Mouse (Mus musculus) thymus, postnatal 0 days (tissue): ENCODE measurements around the gene Fbln2. TPM values are rescaled to one million over a fixed set of nuclear protein-coding genes. Genes with fewer than 3 reads are reported as not detected.

Experiments used
- DNase-seq: peaks from one replicate; pipeline ENCODE4 v3.0.0-alpha.2; 2015; ENCODE audit warnings: low spot score
- polyA plus RNA-seq: library from polyadenylated mRNA; unstranded; fragments of >200 nt; fragmentation: Nextera tagmentation; extraction: Ambion mirVana; gene quantifications from 2 replicates; pipeline ENCODE4 v1.2.1, GENCODE M21; 2015

Fbln2 gene
- polyA plus RNA-seq, 1 experiment from 2014 or later = 117 TPM

DNA sequence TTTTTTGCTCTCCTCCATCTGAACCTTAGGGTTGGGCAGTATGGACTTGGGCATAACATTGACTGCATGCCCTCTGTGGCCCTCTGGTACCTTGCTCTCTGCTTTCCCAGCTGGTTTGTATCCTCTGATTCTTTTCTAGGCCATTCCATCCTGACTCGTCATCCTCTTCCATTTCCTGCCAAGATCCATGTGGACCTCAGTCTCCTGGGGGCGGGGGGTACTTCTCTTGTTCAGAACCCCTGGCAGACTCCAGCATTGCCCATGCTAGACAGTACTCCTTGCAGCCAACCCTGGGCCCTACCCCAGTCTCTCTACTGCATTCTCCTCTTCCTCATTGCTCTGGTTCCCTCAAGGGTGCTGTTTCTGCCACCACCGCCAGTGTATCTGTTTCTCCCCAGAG is 19.8 kb upstream of the Fbln2 start:
- DNase-seq = no peak

DNA sequence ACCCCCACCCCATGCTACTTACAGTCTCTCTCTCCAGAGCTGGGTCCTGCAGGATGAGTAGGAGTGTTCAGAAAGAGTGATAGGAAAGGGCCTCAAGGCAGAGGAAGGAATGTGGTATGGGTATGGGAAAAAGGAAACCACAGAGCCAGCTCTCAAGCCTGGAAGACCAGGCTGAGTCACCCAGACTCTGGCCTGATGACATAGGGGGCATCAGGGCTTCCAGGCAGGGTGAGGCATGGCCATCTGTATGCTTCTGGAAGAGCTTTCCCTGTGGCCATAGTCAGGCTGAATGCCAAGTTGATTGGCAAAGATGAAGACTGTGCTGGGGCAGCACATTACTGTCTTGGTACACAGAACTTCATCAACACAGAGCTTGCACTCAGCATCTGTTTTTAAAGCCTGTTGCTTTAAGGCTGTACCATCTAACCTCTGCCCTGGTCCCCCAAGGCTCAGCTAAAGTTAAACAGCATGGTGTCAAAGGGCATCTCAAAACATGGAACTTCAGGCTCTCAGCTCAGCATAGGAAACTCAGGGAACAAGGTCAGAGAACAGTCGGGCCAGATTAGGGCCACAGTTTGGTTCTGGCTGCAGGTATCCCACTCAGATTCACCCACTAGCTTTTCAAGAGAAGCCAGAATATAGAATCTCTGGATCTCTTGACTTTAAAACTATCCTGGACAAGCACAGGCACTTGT is 19.3 kb upstream of the Fbln2 start:
- no peak for DNase-seq

DNA sequence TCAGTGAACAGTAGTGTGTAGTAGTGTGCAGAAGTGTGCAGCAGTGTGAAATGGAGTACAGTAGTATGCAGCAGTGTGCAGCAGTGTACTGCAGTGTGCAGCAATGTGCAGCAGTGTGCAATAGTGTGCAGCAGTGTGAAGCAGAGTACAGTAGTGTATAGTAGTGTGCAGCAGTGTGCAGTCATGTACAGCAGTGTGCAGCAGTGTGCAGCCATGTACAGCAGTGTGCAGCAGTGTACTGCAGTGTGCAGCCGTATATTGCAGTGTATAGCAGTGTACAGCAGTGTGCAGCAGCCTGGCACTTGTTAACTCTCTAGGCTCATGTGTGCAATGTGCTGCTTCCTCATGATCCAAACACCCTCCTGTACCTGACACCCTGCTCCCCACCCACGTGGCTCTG is 13.8 kb upstream of the Fbln2 start:
- DNase-seq = no peak

DNA sequence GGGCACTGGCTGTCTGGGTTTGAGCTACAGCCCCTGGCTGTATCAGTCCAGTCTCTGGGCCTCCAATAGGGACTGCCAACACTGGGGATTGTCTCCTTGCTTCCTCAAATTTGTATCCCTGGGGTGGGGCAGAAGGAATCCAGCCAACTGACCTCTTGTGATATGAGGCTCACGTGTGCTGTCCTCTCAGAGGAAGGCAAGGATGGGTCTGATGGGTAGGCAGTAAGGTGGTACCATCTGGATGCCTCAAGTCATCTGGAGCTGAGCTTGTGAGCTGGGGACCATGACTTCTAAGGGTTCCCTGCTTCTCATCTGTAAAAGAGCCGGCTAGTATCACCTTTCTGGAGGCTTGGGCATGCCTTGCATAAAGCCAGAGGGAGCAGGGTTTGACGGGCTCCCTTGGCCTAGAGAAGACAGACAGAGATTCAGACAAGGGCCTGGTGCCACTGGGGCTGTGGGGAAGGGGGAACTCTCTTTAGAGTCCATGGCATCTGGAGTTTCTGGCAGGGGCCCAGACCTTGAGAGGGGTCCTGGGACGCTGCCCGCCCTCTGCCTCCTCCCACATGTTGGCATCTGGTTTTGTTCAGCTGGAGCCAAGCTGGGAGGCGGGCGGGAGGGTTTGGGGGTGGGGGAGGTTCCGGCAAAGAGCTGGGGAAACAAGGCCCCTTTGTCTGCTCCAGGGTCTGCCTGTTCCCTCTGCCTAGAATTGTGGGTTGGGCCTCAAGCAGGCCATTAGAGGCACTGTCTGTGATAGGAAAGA is 11.6 kb upstream of the Fbln2 start:
- no peak for DNase-seq

DNA sequence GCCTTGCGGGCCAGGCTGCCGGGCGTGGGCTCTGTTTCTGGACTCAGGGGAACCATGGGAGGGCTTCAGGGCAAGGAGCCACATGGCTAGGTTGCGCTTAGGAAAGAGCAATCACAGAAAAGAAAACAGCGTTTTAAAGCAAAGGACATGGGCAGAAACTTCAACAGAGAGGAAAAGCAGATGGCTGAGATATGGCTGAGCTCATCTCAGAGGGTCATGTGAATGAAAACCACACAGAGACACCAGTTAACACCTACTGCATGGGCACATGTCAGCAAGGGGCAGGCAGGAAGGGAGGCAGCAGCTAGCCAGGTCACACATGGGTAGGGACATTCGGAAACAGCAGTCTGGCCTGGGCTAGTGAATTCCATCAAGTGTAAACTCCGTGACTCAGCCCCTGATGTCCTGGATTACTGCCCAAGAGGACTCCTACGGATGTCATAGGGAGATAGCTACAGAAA is 10.3 kb upstream of the Fbln2 start:
- DNase-seq = no peak

DNA sequence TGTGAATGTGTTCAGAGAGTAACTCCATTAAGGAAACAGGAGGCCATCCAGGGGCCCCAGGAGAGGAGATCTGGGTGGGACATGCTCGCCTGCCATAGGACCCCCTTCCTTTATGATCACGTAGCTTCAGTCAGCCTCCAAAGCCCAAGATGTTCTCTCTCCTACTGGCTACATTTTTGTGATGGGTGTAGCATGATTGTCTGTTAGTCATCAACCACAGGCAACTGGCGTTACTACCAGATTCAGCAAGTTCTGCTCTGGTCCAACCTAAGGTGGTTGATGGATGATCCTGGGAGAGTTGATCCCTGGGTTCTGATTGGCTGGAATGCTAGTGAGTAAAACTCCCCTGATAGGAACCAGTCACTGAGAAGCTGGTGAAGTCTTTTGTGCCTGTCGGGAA is 9.7 kb upstream of the Fbln2 start:
- DNase-seq = no peak

DNA sequence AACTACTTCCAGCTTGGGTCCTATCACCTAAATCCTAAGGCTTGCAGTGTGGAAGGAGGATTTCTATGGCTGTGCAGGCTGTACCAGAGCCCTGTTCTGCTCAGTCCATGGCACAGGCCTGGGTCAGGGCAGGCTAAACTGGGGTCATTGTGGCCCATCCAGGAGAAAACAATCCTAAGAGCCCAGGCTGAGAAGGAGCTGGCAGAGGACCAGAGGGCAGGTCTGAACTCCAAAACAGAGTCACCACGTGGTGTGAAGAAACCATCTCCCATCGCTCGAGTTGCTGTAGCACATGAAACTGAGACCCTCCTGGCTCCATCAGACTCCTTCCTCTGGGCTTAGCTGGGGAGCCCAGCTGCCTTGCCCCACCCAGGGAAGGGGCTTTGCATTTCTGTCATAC is 6.9 kb upstream of the Fbln2 start:
- no peak for DNase-seq

DNA sequence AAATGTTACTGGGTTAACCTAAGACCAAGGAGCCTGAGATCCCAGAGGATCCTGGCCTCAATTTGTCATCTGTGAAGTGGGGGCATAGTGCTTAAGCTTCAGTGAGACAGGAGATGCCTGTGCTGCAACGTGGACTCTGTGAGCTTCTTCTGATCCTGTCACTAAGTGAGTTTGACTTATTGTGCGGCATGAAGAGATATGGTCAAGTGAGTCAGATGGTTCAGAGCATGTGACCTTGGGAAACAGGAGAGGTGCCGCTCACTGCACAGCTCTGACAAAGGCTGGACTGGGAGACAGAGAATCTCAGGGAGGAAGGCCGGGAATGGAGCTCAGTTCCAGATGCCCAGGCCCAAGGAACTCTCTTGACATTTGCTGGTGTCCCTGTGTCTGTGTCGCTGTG is 6.5 kb upstream of the Fbln2 start:
- DNase-seq = no peak

DNA sequence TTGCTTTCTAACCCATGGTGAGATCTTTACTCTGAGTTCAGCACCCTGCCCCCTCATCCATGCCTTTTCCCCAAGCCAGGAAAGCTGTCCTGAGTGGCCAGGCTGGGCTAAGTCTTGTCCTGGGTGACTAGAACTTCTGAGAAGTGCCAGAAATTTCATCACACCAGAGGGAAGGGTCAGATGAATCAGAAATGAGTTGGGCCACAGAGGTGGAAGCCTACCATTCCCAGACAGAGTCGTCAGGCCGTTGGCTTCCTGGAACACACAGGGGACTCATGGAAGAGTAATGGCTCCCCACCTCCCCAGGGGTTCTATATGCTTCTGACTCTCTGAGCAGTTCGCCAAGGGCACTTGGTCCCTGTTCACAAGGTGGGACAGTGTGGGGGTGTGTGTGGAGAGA is 4.8 kb upstream of the Fbln2 start:
- DNase-seq = no peak

DNA sequence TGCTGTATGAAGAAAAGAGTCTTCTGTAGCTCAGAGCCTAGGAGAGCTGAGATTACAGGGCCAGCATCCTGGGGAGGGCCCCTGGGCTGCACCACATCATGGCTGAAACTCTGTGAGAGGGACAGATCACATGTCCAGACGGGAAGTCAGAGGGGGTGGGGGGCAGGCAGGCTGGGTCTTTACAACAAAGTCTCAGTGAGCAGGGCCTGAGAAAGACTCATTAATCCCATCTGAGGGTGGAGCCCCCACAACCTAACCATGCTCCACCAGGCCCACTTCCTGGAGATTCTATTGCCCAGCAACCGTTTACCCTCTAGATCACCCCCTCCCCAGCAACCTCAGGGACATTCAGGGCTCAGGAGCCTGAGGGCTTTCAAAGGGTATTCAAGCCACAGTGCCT is 2.5 kb upstream of the Fbln2 start:
- DNase-seq = no peak

DNA sequence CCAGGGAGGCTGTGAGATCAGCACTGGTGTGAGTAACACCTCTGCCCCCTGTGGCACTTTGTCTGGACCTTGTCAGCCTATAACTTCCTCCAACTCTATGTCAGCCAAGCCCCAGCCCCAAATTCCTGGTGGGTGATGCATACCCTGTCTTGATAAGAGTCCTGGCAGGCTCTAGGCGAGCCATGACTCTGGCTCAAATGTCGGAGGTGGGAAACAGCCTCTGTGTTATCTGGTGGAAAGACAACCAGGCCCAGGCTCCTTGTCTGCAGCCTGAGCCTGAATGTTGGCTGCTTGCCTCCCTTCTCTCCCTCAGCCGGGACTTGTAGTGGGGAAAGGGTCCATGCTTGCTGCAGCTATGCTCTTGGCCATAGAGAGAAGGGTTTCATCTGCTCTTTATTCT is 1.4 kb upstream of the Fbln2 start:
- DNase-seq = no peak

DNA sequence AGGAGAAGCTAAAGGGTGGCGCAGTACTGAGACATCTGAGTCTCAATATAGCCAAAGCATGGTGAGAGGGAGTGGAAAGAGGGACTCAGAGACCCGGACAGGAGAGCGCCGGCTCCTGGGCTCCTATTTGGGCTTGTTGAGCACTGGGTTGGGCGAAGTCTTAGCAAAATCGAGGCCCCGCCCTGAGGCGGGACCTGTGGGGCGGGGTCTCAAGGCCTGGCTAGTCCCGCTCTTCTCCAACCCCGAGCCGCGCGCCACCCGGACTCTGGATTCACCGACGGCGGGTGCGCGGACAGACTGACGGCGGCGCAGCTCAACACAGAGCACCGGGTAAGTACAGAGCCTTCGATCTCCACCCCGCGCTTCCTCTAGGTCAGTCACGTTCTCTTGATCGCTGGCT is 316 bp downstream of the Fbln2 start:
- DNase-seq = no peak

DNA sequence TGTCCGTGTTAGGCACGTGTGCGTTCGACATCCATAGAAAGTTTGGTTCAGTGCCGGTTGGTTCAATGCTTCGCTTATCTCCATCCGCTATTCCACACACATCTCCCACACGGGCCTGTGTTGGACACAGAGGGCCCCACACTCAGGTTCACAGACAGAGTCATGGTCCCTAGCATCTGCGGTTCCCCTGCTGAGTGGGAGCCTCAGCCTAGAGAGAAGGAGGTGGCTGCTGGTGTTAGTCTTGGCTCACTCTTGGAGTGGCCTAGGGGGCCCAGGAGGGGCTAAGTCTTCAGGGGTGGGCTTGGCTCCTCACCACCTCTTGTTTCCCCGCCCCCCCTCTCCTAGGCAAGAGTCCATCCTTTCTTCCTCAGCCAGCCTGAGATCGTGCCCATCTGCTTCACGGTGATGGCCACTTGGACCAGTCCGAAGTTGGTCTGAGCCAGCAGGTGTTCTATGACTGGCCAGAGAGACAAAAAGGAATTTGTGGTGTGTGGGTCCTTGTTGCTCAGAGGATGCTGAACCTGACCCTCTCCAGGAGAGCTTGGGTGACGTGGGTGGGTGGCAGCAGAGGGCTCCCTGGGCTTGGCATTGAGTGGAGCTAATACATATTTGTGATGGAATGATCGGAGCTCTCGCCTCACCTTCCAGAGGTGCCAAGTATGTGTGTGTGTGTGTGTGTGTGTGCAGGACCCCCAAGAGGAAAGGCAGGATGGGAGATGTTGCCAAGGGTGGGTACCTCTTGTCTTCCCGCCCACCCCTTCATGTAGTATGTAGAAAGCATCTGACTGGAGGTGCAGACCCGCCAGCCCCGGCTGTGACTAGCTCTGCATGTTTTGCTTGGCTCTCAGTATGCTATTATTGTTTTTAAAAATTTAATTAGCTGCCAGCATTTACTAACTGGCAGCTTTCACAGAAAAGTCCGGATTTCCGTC is 1.3 kb downstream of the Fbln2 start:
- no peak for DNase-seq

DNA sequence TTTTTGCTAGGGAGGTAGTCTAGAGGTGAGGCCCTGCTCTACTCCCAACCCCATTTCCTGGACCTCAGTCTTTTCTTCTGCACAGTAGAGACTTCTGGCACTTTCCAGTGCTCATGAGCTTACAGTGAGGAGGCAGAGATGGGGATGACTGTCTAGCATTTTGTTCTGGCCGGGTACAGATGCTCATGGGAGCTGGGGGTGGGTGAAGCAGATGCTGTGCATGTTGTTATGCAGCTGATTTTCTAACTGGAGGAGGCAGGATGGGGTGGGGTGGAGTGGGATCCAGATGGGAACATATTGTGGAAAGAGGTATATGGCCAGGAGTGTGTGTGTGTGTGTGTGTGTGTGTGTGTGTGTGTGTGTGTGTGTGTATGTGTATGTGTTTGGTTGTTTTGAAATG is 3.2 kb downstream of the Fbln2 start:
- no peak for DNase-seq

DNA sequence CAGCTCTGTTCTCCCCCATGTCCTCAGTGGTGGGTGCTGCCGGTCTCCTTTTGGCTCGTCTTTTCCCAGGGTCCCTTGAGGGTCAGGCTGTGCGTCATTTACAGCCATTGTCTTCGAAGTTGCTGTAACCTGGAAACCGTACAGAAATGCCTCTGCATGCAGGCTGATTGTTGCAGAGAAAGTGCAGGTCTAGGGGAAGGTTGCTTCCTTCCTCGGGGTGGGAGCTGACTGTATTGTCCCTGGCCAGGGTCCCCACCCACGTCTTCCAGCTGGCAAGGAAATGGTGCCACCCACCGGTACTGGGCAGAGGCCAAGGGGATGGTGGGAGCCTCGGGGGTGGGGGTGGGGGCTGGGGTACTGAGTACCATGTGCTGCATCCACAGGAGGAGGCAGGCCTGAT is 6.2 kb downstream of the Fbln2 start:
- DNase-seq = no peak

DNA sequence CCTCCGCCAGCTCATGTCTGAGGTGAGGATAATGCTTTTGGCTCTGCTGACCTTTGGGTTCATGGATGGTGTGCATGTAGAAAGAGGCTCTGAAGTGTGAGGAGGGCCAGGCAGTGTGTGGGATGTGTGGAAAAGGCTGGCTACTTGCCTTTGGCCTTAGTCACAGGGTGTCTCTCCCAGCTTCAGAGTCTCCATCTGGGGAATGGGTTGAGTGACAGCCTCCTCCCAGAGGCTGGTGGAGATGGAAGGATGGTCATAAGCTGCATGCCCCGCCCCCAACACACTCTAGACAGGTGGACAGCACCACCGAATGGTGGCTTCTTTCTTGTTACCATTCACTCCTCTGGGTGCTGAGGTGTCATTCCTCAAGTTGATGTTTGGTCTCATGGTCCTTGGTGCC is 6.6 kb downstream of the Fbln2 start:
- no peak for DNase-seq

DNA sequence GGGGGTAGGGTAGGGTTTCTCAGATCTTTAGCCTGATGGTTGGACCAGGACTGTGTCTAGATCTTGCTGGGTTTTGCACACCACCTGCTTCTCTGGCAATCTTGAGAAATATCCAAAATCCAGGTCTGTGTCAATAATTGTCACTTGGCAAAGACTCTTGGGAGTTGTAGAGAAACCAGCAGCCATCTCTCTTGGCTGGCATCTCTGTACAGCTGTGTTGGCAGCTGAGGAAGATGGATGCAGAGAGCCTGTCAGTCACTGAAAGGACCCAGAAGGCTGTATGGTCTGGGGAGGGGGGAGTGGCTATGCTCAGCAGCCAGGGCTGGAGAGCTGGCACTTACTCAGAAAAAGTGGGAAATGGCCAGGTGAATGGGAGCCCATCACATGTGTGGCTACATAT is 7.8 kb downstream of the Fbln2 start:
- no peak for DNase-seq

DNA sequence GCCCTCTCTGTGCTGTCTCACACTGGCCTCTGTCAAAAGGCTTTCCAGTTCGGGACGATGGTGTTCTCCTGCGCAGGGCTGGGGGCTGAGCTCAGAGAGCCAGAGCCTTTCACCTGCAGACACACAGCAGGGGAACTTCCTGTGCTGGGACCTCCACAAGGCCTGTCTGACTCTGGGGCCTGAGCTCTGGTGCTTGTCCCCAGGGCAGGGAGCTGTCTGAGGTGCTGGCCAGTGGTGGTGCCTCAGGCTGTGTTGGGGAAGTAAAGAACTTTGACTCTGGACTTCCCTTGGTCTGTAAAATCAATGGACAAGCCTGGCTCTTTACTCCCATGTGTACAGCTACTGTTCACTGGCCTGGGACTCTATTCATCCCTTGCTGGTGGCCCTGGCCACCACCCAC is 8.8 kb downstream of the Fbln2 start:
- DNase-seq = peak; percentile 13

DNA sequence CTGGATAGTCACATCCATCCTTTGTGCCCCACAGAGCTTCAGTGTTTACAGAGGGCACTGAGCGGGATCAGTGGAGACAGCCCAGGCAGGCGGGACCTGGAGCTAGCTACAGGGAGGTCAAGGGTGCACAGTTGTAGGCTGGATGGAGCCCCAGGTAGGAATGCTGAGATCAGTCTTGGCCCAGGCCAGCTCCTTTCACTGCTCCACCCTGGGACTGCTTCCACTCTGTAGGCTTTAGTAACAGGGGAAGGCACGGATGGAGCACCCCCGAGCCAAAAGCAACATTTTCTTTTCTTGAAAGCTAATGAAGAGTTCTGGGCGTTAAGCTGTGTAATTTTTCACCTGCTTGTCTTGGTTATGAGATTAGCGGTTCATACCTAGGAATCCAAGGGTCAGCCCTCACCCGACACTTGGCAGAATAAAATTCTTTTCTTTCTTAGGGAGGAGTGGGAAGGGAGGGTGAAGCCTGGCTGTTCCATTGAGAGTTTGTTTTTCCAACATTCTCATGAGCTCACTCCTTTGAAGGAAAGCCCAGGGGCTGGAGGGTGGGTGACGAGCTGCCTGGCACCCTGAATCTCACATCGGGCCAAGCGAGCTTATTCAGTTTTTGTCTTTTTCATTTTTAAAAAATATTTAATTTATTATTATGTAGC is 10.6 kb downstream of the Fbln2 start:
- DNase-seq = no peak

DNA sequence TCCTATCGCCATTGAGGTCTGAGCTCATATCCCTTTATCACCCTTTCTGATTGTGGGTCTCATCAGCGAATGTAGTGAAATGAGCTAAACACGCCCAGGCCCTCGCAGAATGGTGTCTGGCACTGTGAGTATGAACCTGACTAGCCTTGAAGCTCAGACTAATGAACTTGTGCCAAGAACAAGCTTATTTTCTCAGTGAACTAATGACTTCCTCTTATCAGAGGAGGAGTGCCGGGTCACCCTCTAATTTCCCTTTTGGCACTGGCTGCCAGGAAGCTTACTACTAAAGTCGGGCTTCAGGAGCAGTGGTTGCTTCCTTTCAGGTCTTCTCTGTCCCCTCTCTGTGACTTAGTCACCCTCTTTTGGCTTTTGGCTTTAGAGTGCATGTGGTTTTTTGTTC is 12.7 kb downstream of the Fbln2 start:
- no peak for DNase-seq

DNA sequence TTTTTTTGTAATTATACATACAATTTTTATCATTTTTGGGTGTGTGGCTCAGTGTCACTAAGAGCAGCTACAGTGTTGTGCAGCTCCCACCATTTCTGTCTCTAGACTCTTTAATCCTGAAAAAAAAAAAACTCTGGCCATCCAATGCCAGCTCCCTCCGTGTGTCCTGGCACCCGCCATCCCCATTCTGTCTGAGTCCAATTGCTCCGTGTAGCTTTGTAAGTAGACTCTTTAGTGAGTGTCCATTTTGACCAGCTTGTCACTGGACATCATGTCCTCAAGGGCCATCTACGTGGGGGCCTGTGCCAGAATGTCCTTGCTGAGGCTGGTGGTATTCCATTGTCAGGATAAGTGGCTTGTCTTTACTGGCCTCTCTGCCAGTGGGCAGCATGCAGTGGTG is 13.1 kb downstream of the Fbln2 start:
- no peak for DNase-seq

DNA sequence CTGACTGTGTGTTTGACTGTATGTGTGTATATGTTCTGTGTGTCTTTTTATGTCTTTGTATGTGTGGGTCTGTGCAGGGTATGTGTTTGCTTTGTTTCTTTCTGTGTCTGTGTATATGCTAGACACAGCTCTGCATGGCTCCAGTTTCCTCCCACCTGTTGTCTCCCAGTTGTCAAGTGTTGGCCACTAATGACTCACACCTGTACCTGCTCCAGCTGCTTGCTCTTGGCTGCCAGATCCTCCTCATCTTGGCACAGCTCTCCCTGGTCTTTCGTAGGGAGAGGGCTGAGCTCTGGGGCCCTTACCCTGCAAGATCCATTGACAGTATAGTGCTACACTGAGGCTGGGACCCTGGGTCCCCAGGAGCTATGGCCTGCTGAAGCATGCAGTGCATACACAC is 13.8 kb downstream of the Fbln2 start:
- no peak for DNase-seq
